Mouse (Mus musculus): ENCODE measurements around the gene Gm20388. TPM values are rescaled to one million over a fixed set of nuclear protein-coding genes. Genes with fewer than 3 reads are reported as not detected.

Gene Gm20388
- total RNA-seq, 1 experiment = 27.0 TPM

- no peak overlapping the region for H3K4me3 ChIP-seq (ENCODE audit: insufficient read depth in 1 of 2, low read depth in 1 of 2, low read length in 2 of 2, poor library complexity in 1 of 2, severe bottlenecking in 1 of 2)
- H3K9me3 ChIP-seq (ENCODE audit: control insufficient read depth, insufficient read depth, low read depth, low read length) = no peaks in the 10 kb centered on the region
- no peak overlapping the region; the same call in 1 of the 2 replicates for H3K27ac ChIP-seq (ENCODE audit: insufficient read depth, low read depth, low read length, poor library complexity, severe bottlenecking)
- DNase-seq (ENCODE audit: low read depth, low spot score) = no peak
- TF ChIP-seq CHD2 (IDR thresholded peaks at IDR 0.05; ENCODE audit: low read depth, low read length) (no peak), MAFK (IDR thresholded peaks at IDR 0.05; ENCODE audit: insufficient read depth, low read depth, low read length) (no peak), ZNF384 (IDR thresholded peaks at IDR 0.05; ENCODE audit: low read depth, low read length) (no peak), HCFC1 (IDR thresholded peaks at IDR 0.05; ENCODE audit: borderline replicate concordance, insufficient read depth, low read length) (no peak), ZC3H11A (IDR thresholded peaks at IDR 0.05; ENCODE audit: borderline replicate concordance, low read depth, low read length) (no peak)
- no peak overlapping the region for H3K9ac ChIP-seq (ENCODE audit: insufficient read depth, low read depth, low read length, poor library complexity, severe bottlenecking)
- peaks cover 0 to 10% of the 10 kb centered on the region in 2 experiments; a peak in 1 of 4 replicates for H3K4me1 ChIP-seq (ENCODE audit: control insufficient read depth in 2 of 2, insufficient read depth in 2 of 2, low read length in 2 of 2, poor library complexity in 1 of 2)
- H3K36me3 ChIP-seq (ENCODE audit: control insufficient read depth, insufficient read depth, low read length, poor library complexity, severe bottlenecking) = peaks cover 57% of the 10 kb centered on the region
- in situ Hi-C loops (cut with MboI; ENCODE audit: low sequenced_read_pairs in 2 of 2, unreplicated experiment in 2 of 2) = no loop called here
These were observed 4088.9 kb downstream of the Gm20388 start for GRCm38 (mm10) chr8:123999568-123999967.

GRCm38 (mm10) chr8:124002546-124003108 is 4092.0 kb downstream of the Gm20388 start:
- H3K9me3 ChIP-seq (ENCODE audit: control insufficient read depth, insufficient read depth, low read depth, low read length) = no peaks in the 10 kb centered on the region
- no peak overlapping the region for H3K4me3 ChIP-seq (ENCODE audit: insufficient read depth in 1 of 2, low read depth in 1 of 2, low read length in 2 of 2, poor library complexity in 1 of 2, severe bottlenecking in 1 of 2)
- H3K27ac ChIP-seq (ENCODE audit: insufficient read depth, low read depth, low read length, poor library complexity, severe bottlenecking) = no peak overlapping the region
- no peak overlapping the region for H3K9ac ChIP-seq (ENCODE audit: insufficient read depth, low read depth, low read length, poor library complexity, severe bottlenecking)
- TF ChIP-seq ZC3H11A (IDR thresholded peaks at IDR 0.05; ENCODE audit: borderline replicate concordance, low read depth, low read length) (no peak), MAFK (IDR thresholded peaks at IDR 0.05; ENCODE audit: insufficient read depth, low read depth, low read length) (no peak), CHD2 (IDR thresholded peaks at IDR 0.05; ENCODE audit: low read depth, low read length) (no peak), HCFC1 (IDR thresholded peaks at IDR 0.05; ENCODE audit: borderline replicate concordance, insufficient read depth, low read length) (no peak), ZNF384 (IDR thresholded peaks at IDR 0.05; ENCODE audit: low read depth, low read length) (no peak)
- peaks cover 0 to 7% of the 10 kb centered on the region in 2 experiments; a peak in 1 of 4 replicates for H3K4me1 ChIP-seq (ENCODE audit: control insufficient read depth in 2 of 2, insufficient read depth in 2 of 2, low read length in 2 of 2, poor library complexity in 1 of 2)
- DNase-seq (ENCODE audit: low read depth, low spot score) = no peak
- in situ Hi-C loops (cut with MboI; ENCODE audit: low sequenced_read_pairs in 2 of 2, unreplicated experiment in 2 of 2) = no loop called here
- H3K36me3 ChIP-seq (ENCODE audit: control insufficient read depth, insufficient read depth, low read length, poor library complexity, severe bottlenecking) = peaks cover 71% of the 10 kb centered on the region

GRCm38 (mm10) chr8:124007829-124008228 is 4097.2 kb downstream of the Gm20388 start:
- Histone ChIP-seq H3K4me3 (ENCODE audit: insufficient read depth in 1 of 2, low read depth in 1 of 2, low read length in 2 of 2, poor library complexity in 1 of 2, severe bottlenecking in 1 of 2) (no peak overlapping the region), H3K9me3 (ENCODE audit: control insufficient read depth, insufficient read depth, low read depth, low read length) (no peaks in the 10 kb centered on the region), H3K36me3 (ENCODE audit: control insufficient read depth, insufficient read depth, low read length, poor library complexity, severe bottlenecking) (peaks cover 66% of the 10 kb centered on the region), H3K4me1 (ENCODE audit: control insufficient read depth in 2 of 2, insufficient read depth in 2 of 2, low read length in 2 of 2, poor library complexity in 1 of 2) (peaks cover 0 to 15% of the 10 kb centered on the region in 2 experiments; a peak in 3 of 4 replicates), H3K27ac (ENCODE audit: insufficient read depth, low read depth, low read length, poor library complexity, severe bottlenecking) (no peak overlapping the region), H3K9ac (ENCODE audit: insufficient read depth, low read depth, low read length, poor library complexity, severe bottlenecking) (no peak overlapping the region)
- DNase-seq (ENCODE audit: low read depth, low spot score) = no peak
- TF ChIP-seq HCFC1 (IDR thresholded peaks at IDR 0.05; ENCODE audit: borderline replicate concordance, insufficient read depth, low read length) (no peak), ZC3H11A (IDR thresholded peaks at IDR 0.05; ENCODE audit: borderline replicate concordance, low read depth, low read length) (no peak), CHD2 (IDR thresholded peaks at IDR 0.05; ENCODE audit: low read depth, low read length) (no peak), ZNF384 (IDR thresholded peaks at IDR 0.05; ENCODE audit: low read depth, low read length) (no peak), MAFK (IDR thresholded peaks at IDR 0.05; ENCODE audit: insufficient read depth, low read depth, low read length) (no peak)
- in situ Hi-C loops (cut with MboI; ENCODE audit: low sequenced_read_pairs in 2 of 2, unreplicated experiment in 2 of 2) = no loop called here

- peaks cover 7 to 20% of the 10 kb centered on the region in 2 experiments; a peak in 3 of 4 replicates for H3K4me1 ChIP-seq (ENCODE audit: control insufficient read depth in 2 of 2, insufficient read depth in 2 of 2, low read length in 2 of 2, poor library complexity in 1 of 2)
- H3K4me3 ChIP-seq (ENCODE audit: insufficient read depth in 1 of 2, low read depth in 1 of 2, low read length in 2 of 2, poor library complexity in 1 of 2, severe bottlenecking in 1 of 2) = peak overlapping the region in 1 of 2 experiments; percentile 33; a peak in 1 of 4 replicates
- H3K27ac ChIP-seq (ENCODE audit: insufficient read depth, low read depth, low read length, poor library complexity, severe bottlenecking) = peak overlapping the region; percentile 79; the same call in 1 of the 2 replicates
- peak; percentile 40 for DNase-seq (ENCODE audit: low read depth, low spot score)
- H3K36me3 ChIP-seq (ENCODE audit: control insufficient read depth, insufficient read depth, low read length, poor library complexity, severe bottlenecking) = peaks cover 35% of the 10 kb centered on the region
- TF ChIP-seq MAFK (IDR thresholded peaks at IDR 0.05; ENCODE audit: insufficient read depth, low read depth, low read length) = no peak
- no peak for TF ChIP-seq ZNF384 (IDR thresholded peaks at IDR 0.05; ENCODE audit: low read depth, low read length)
- TF ChIP-seq ZC3H11A (IDR thresholded peaks at IDR 0.05; ENCODE audit: borderline replicate concordance, low read depth, low read length) = no peak
- no peak for TF ChIP-seq CHD2 (IDR thresholded peaks at IDR 0.05; ENCODE audit: low read depth, low read length)
- TF ChIP-seq HCFC1 (IDR thresholded peaks at IDR 0.05; ENCODE audit: borderline replicate concordance, insufficient read depth, low read length) = no peak
- H3K9ac ChIP-seq (ENCODE audit: insufficient read depth, low read depth, low read length, poor library complexity, severe bottlenecking) = peak overlapping the region; percentile 16; the same call in 1 of the 2 replicates
- no peaks in the 10 kb centered on the region for H3K9me3 ChIP-seq (ENCODE audit: control insufficient read depth, insufficient read depth, low read depth, low read length)
- in situ Hi-C loops (cut with MboI; ENCODE audit: low sequenced_read_pairs in 2 of 2, unreplicated experiment in 2 of 2) = no loop called here
These were observed 4100.9 kb downstream of the Gm20388 start for GRCm38 (mm10) chr8:124011580-124011979.
